Mouse (Mus musculus): Measurements from ENCODE around the gene Selenoh. TPM values are rescaled to one million over a fixed set of nuclear protein-coding genes. Genes with fewer than 3 reads are reported as not detected.
A peak's percentile ranks its signal among the peaks of the same experiment; 100 is the strongest.

The Selenoh gene
- polyA plus RNA-seq, 1 experiment from 2014 or later, result 214 TPM

- H3K9me3 ChIP-seq (replicated peaks), result no peaks in the 10 kb centered on the region
- no peak overlapping the region for H3K9ac ChIP-seq
- H3K27me3 ChIP-seq, result no peaks in the 10 kb centered on the region
- H3K36me3 ChIP-seq, result peaks cover 33% of the 10 kb centered on the region
- WGBS, result 91% methylated on average over 17 of the region's 17 CpGs
- peak overlapping the region; percentile 52; the same call in 1 of the 2 replicates for H3K27ac ChIP-seq
- no peak overlapping the region for H3K4me3 ChIP-seq
- H3K4me1 ChIP-seq (replicated peaks), result peaks cover 59% of the 10 kb centered on the region
- ATAC-seq (replicated peaks; ENCODE audit: insufficient number of reproducible peaks, insufficient read depth, low FRiP score, low read depth), result no peak
- H3K4me2 ChIP-seq, result no peak overlapping the region
Observed at GRCm38 (mm10) chr2:84624201-84624600, 46.4 kb downstream of the Selenoh start.

- peaks cover 61% of the 10 kb centered on the region for H3K4me1 ChIP-seq (replicated peaks)
- no peak overlapping the region for H3K9ac ChIP-seq
- peaks cover 35% of the 10 kb centered on the region for H3K36me3 ChIP-seq
- no peaks in the 10 kb centered on the region for H3K9me3 ChIP-seq (replicated peaks)
- H3K4me3 ChIP-seq, result no peak overlapping the region
- H3K27me3 ChIP-seq, result no peaks in the 10 kb centered on the region
- 69% methylated on average over 3 of the region's 3 CpGs for WGBS
- no peak for ATAC-seq (replicated peaks; ENCODE audit: insufficient number of reproducible peaks, insufficient read depth, low FRiP score, low read depth)
- H3K4me2 ChIP-seq, result no peak overlapping the region
- H3K27ac ChIP-seq, result peak overlapping the region; percentile 52
Observed at GRCm38 (mm10) chr2:84623428-84624119, 47.0 kb downstream of the Selenoh start.

GRCm38 (mm10) chr2:84622668-84623067, 47.9 kb downstream of the Selenoh start:
- Histone ChIP-seq H3K27ac (peak overlapping the region; percentile 52; the same call in 1 of the 2 replicates), H3K27me3 (no peaks in the 10 kb centered on the region), H3K4me3 (no peak overlapping the region), H3K4me1 (replicated peaks) (peaks cover 56% of the 10 kb centered on the region), H3K4me2 (no peak overlapping the region), H3K36me3 (peaks cover 32% of the 10 kb centered on the region), H3K9me3 (replicated peaks) (no peaks in the 10 kb centered on the region), H3K9ac (no peak overlapping the region)
- WGBS, result 51% methylated on average over 2 of the region's 2 CpGs
- no peak for ATAC-seq (replicated peaks; ENCODE audit: insufficient number of reproducible peaks, insufficient read depth, low FRiP score, low read depth)

- no peak for ATAC-seq (replicated peaks; ENCODE audit: insufficient number of reproducible peaks, insufficient read depth, low FRiP score, low read depth)
- no peaks in the 10 kb centered on the region for H3K9me3 ChIP-seq (replicated peaks)
- H3K9ac ChIP-seq, result no peak overlapping the region
- no peak overlapping the region for H3K4me2 ChIP-seq
- no peak overlapping the region for H3K4me3 ChIP-seq
- H3K27me3 ChIP-seq, result no peaks in the 10 kb centered on the region
- peaks cover 59% of the 10 kb centered on the region for H3K36me3 ChIP-seq
- peaks cover 38% of the 10 kb centered on the region for H3K4me1 ChIP-seq (replicated peaks)
- WGBS, result 92% methylated on average over 21 of the region's 21 CpGs
- peak overlapping the region; percentile 76; the same call in 1 of the 2 replicates for H3K27ac ChIP-seq
Observed at GRCm38 (mm10) chr2:84619646-84620340, 50.8 kb downstream of the Selenoh start.

Other genes starting within 250 kb of the Selenoh start
- 38.8 and 39.4 TPM in 2 replicates for gene Calcrl, start 245.4 kb downstream of the Selenoh start, polyA plus RNA-seq (2015; fragmentation: Nextera tagmentation; extraction: Ambion mirVana)
- 70.3 and 70.6 TPM in 2 replicates for gene Tfpi, start 194.0 kb downstream of the Selenoh start, polyA plus RNA-seq (2015; fragmentation: Nextera tagmentation; extraction: Ambion mirVana)
- gene Ctnnd1, start 20.0 kb downstream of the Selenoh start, polyA plus RNA-seq (2015; fragmentation: Nextera tagmentation; extraction: Ambion mirVana), result 57.6 and 62.9 TPM in 2 replicates
- gene Btbd18, start 11.7 kb downstream of the Selenoh start, polyA plus RNA-seq (2015; fragmentation: Nextera tagmentation; extraction: Ambion mirVana), result 0.10 TPM in 2 replicates
- not detected in 2 replicates for gene Gm28635, start 7.3 kb upstream of the Selenoh start, polyA plus RNA-seq (2015; fragmentation: Nextera tagmentation; extraction: Ambion mirVana)
- 22.1 and 22.2 TPM in 2 replicates for gene Med19, start 7.6 kb upstream of the Selenoh start, polyA plus RNA-seq (2015; fragmentation: Nextera tagmentation; extraction: Ambion mirVana)
- 156 and 158 TPM in 2 replicates for gene Tmx2, start 8.4 kb upstream of the Selenoh start, polyA plus RNA-seq (2015; fragmentation: Nextera tagmentation; extraction: Ambion mirVana)
- gene Zdhhc5, start 44.4 kb upstream of the Selenoh start, polyA plus RNA-seq (2015; fragmentation: Nextera tagmentation; extraction: Ambion mirVana), result 20.2 and 22.4 TPM in 2 replicates
- 12.8 and 18.6 TPM in 2 replicates for gene Clp1, start 56.6 kb upstream of the Selenoh start, polyA plus RNA-seq (2015; fragmentation: Nextera tagmentation; extraction: Ambion mirVana)
- gene Ypel4, start 63.3 kb upstream of the Selenoh start, polyA plus RNA-seq (2015; fragmentation: Nextera tagmentation; extraction: Ambion mirVana), result 3.0 and 3.8 TPM in 2 replicates
- gene Gm19426, start 72.9 kb upstream of the Selenoh start, polyA plus RNA-seq (2015; fragmentation: Nextera tagmentation; extraction: Ambion mirVana), result 5.1 and 5.3 TPM in 2 replicates
- gene Serping1, start 104.7 kb upstream of the Selenoh start, polyA plus RNA-seq (2015; fragmentation: Nextera tagmentation; extraction: Ambion mirVana), result 45.2 and 53.2 TPM in 2 replicates
- gene Ube2l6, start 128.1 kb upstream of the Selenoh start, polyA plus RNA-seq (2015; fragmentation: Nextera tagmentation; extraction: Ambion mirVana), result 128 and 145 TPM in 2 replicates
- 0.25 and 0.38 TPM in 2 replicates for gene Smtnl1, start 151.9 kb upstream of the Selenoh start, polyA plus RNA-seq (2015; fragmentation: Nextera tagmentation; extraction: Ambion mirVana)
- gene Timm10, start 156.2 kb upstream of the Selenoh start, polyA plus RNA-seq (2015; fragmentation: Nextera tagmentation; extraction: Ambion mirVana), result 76.6 TPM in 2 replicates
- gene Slc43a1, start 168.1 kb upstream of the Selenoh start, polyA plus RNA-seq (2015; fragmentation: Nextera tagmentation; extraction: Ambion mirVana), result 8.6 and 11.5 TPM in 2 replicates
- gene Rtn4rl2, start 215.9 kb upstream of the Selenoh start, polyA plus RNA-seq (2015; fragmentation: Nextera tagmentation; extraction: Ambion mirVana), result 1.9 and 2.1 TPM in 2 replicates

All from heart, embryonic 15.5 days (tissue).